Mouse (Mus musculus) layer of hippocampus, adult 9-11 months (tissue): ENCODE measurements around the gene Usp43.

Experiments
- DNase-seq: peaks from one replicate; pipeline ENCODE4 v3.0.0; 2022

Gene Usp43

DNA sequence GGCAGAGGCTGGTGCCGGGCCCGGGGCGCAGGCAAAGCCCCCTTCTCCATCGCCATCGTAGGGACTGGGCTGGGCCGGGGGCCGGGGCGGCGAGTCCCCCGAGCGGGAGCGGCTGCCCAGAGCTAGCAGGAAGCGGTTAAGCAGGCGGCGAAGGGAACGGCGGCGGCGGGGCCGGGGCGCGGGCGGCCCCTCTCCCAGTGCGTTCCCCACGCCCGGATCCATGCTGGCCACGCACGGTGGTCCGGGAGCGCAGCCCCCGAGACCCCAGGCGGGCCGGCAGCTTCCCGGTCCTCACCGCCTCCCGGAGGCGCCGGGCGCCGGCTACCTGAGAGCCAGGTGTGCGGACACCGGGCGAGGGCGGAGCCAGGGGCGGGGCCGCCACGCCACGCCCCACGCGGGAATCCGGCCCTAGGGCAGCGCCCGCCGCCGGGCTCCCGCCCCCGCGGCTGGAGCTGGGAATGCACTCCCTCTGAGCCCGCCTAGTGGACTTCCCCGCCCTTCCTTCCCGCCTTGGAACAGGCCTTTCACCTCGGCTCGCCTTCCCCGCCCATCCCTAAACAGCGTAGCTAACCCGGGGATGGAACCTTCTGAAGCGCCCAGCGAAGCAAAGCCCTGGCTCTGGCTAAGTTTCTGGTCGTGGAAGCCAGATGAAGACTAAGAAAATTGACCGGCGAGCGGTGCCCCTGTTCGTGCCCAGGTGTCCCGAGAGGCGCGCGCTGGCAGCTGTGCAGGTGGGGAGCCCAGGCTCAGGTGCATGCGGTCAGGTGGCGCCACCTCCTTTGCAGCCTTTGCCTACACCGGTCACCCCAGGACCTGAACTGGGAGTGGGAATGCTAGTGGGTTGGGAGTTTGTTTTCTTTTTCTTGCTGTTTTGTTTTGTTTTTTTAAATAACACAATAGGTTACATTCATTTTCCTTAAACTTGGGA is at the start of gene Usp43:
TSS of gene Usp43 (minus strand) at position 327 of the 928 bp plus-strand sequence.
- DNase-seq = no peak

DNA sequence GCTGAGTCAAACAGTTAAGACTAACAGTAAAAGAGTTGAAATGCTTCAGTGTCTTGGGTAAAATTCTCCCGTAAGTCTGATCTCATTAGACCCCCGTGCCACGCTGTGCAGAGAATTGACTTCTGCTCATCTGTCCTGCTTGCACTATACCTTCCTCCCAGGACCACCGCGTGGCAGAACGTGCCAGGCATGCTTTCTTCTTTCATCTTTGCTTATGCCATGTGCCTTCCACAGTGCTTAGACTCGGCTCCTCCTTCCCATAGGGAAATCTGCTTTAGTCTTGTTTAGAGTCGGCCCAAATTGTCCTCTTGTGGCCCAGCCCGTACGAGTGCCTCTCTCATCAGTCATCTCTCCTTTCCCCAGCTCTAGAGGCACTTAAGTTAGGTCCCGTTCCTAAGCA is 45.9 kb upstream of the Usp43 start:
- no peak for DNase-seq

GRCm38 (mm10) chr11:67965905-67966878 is 44.2 kb upstream of the Usp43 start, which contains the start of gene Stx8:
TSS of gene Stx8 (plus strand) at chr11:67966193.
- peak; percentile 87 for DNase-seq

DNA sequence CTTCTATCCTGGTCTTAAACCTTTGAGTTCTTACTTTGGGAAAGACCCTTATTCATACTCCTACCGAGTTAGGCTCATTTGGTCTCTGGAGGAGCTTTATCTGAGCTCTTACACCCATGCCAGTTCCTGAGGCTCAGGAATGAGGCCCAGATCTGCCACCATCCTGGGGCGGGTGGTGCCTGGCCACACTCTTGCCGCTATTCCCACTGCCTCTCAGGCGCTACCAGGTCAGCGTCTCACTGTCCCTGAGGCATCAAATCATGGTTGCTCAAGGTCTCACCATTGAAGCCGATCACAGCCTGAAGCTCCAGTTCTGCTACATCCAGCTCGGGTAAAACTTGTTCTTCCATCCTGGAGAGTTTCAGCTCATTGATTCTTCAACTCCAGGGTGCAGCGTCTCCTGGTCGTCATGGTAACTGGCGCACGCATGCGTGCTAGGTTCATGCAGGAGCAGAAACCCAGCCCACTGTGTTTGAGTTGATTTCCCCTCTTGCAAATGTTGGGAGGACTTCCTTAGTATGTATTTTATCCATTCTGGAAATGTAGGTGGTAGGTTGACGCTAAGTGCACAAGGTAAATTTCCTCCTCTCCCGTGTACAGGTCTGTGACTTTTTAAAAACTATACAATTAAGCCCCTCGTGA is 43.4 kb upstream of the Usp43 start, which contains the start of gene Cfap52:
TSS of gene Cfap52 (minus strand) at position 410 of the 642 bp plus-strand sequence.
- peak; percentile 87 for DNase-seq

DNA sequence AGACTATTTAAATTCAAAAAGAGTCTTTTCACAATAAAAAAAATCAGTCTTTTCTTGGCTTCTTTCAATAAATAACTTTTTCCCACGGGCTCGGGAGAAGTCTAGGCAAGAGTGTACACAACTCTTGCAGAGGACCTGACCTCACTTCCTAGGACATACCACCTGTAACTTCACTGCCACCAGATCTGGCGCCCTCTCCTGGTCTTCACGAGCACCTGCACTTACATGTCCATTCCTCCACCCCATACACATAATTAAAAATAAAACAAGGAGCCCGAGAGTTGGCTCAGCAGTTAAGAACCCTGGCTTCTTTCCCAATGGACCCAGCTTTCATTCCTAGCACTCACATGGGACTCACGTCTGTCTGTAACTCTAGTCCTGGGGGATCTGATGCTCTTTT is 42.2 kb upstream of the Usp43 start:
- no peak for DNase-seq

DNA sequence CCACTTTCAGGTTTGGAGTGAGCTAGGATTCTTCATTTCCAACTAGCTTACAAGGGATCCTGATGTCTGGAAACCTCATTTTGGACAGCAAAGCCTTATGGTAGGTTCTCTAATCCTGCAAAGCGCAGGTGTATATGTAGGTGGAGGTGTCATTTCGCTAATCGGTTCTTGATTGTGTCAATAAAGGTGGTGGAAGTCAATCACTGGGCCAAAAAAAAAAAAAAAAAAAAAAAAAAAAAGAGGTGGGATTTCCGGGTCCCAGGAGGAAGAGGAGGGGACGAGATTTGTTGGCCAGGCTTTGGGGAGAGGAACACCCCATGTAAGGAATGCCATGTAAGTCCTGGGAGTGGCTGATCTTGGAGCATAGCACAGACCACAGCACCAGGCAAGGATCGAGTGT is 32.5 kb upstream of the Usp43 start:
- no peak for DNase-seq

- DNase-seq = no peak
Measured at GRCm38 (mm10) chr11:67953604-67954003, 31.7 kb upstream of the Usp43 start.

DNA sequence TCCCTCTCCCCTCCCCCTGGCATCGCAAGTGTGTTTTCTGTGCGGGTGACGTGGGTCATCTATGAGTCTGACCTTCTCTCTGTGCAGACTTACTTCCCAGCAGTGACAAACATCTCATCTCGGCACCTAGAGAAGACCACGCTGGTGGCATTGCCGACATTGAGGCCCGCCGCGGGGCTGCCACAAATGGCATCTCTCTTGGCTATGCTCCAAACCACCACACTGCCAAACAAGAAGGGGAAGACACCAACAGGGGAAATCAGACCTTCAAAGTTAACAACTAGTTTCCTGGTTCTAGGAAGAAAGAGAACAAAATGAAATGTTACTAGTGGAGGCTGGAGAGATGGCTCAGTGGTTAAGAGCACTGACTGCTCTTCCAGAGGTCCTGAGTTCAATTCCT is 27.5 kb upstream of the Usp43 start:
- DNase-seq = no peak

DNA sequence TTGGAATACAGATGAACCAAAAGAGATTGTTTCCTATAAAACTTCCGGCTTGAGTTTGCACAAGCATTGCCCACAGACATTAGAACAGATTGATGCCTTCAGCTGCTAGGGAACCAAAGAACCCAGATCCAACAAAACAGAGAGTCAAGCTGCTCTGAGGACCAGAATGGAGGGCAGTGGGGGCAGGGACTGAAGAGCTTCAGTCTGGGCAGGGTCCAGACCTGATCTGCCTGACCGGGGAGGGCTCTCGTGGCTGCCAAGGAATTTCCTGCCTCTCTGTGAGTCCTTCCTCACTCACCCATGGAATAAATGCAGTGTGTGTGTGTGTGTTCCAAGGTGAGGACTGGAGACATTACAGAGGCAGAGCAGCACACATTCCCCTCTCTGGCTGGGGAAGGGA is 26.3 kb upstream of the Usp43 start:
- DNase-seq = peak; percentile 56

GRCm38 (mm10) chr11:67932156-67932555 is 10.2 kb upstream of the Usp43 start:
- DNase-seq = no peak

DNA sequence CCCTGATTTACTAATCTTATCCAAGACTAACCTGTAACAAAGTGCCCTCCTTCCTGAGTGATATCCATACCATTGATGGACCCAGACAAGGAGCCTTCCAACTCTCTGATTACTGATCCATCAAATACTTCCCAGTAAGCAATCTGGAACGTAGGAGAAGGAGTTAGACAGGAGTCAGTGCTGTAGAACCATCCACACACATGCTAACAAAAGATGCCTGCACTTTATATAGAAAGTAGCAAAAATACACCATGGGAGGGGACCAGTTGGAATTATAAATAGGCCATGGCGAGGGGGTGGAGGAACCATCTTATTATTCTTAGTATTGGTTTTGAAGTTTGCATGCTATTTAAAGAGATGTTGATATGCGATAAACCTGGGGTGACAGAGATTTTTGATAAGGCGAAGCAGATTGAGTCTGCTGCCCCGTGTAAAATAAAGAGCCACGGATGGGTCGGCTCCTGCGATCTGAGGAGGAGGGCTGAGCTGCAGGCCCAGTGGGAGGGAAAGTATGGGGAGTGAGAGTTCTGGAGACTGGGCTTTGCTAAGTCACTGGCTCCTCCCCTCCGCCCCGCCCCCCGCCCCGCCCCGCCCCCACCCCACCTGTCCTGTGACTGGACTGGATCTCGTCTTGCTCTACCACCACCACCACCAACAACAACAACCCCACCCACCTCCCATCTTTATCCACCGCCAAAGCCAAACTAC is 4.5 kb upstream of the Usp43 start:
- no peak for DNase-seq

- DNase-seq = no peak
Measured at GRCm38 (mm10) chr11:67925000-67925399, 3.0 kb upstream of the Usp43 start.

DNA sequence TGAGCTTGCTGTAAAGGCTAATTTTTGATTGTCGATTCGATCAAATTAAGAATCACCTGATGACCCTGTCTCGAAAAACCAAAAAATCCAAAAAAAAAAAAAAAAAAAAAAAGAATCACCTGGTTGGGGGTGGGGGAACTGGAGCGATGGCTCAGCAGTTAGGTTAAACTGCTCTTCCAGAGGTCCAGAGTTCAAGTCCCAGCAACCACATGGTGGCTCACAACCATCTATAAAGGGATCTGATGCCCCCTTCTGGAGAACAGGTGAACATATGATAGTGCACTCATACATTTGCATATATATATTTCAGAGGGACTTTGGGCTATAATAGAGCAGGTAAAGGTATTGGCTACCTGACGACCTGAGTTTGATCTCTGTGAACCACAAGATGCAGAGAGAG is 1.8 kb upstream of the Usp43 start:
- no peak for DNase-seq

GRCm38 (mm10) chr11:67922755-67923125 is 787 bp upstream of the Usp43 start:
- DNase-seq = no peak

DNA sequence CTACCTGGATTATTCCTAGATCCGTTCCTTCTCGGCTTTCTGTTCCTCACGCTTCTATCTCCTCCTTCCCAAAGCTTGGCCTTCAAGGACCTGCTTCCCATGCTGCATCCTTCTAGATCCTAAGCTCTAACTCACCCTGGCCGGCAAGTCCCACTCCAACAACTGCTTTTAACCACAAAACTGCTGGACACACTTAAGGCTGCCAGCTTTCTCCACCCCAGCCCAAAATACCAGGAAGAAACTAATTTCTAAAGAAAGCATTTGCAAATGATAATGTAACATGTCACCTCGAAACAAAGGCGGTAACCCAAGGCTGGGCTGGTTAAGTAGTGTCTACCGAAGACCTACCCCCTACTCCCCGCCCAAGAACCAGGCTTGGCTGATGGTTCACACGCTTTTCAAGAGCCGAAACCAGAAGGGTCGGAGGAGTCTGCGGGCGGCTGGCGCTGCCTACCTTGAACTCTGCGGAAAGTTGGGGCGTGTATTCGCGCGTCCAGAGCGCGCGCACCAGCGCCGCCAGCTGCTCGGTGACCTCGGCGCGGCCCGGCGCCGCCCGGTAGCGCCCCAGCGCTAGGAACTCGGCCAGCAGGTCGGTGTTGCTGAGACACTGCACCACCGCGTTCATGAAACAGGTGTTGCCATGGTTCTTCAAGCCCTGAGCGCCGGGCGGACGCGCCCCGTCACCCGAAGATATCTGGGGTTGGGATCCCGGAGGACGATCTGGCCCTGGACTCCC is 694 bp downstream of the Usp43 start:
- no peak for DNase-seq

- DNase-seq = no peak
Measured at GRCm38 (mm10) chr11:67920226-67920960, 1.6 kb downstream of the Usp43 start.

- DNase-seq = no peak
Measured at GRCm38 (mm10) chr11:67919593-67919992, 2.4 kb downstream of the Usp43 start.

GRCm38 (mm10) chr11:67917126-67917525 is 4.8 kb downstream of the Usp43 start:
- DNase-seq = no peak

DNA sequence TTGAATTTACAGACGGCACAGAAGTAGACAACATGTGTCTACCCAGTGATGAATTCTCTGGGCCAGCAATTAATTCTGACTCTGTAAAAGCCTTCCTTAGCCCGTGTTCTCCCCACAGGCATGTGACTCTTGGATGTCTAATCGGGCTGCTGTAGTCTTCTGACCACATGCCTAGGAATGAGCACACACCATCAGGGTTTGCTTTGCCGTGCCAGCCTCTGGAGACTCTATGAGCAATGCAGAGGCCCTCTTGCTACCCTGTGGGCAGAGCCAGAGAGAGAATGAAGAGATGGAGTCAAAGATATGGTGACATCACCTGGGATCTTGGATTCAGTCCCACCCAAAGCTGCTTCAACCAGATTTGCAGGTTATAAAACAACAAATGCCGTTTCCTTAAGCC is 10.9 kb downstream of the Usp43 start:
- DNase-seq = no peak

- DNase-seq = no peak
Measured at GRCm38 (mm10) chr11:67903756-67904155, 18.2 kb downstream of the Usp43 start.

DNA sequence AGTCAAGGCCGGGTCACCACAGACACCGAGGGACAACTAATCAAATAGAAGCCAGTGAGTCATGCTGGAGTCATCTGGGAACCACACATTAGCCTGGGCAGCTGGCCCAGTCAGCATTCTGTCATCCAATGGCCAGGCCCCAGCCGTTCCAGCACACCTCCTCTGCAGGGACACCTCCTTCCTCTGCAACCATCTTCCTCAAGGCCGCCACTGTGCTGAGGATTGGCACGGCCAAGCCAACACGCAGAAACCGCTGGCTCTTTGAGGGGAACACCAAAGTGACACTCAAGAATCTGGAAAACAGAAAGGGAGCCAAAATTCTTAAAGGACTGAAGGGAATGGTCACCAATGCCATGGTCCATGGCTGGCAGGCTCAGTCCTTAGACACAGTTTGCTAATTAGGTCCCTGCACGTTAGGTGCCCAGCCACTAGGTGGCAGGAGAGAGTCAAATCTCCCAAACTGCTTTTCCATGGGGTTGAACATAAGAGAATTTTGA is 24.8 kb downstream of the Usp43 start:
- peak; percentile 38 for DNase-seq
